Mouse (Mus musculus): ENCODE measurements around the gene Fbxo7.
A peak's percentile ranks its signal among the peaks of the same experiment; 100 is the strongest.
"Not testable (repeated sequence)": the region's sequence is repeated elsewhere in the genome, so short reads cannot be mapped to it uniquely, and the experiment has no call there.

Fbxo7 gene

DNA sequence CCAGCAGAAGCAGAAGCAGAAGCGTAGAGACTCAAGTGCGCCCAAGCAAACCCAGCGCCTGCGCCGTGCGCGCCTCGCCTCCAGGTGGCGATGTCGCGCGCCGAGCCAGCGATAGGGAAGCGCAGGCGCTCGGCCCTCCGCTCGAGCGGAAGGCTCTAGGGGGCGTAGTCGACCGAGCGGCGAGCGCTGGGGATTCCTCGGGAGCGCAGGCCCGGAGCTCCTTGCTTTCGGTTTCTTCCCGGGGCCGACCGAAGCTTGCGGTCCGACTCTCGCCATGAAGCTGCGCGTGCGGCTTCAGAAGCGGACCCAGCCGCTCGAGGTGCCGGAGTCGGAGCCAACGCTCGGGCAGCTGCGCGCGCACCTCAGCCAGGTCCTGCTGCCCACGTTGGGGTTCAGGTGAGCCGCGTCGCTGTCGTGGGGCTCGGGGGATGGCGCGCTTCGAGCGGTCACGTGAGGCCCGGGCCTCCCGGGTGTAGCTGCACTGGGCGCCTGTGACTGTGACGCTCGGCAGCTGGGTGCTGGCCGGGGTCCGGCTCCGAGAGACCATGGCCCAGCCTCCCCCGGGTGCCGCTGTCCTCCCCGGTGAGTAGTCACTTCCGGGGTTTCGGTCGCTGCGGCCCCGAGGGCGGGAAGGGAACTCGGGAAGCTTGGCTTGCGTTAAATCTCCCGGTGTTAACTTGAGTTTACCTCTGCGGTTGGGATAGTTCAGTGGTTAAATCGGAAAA, at the start of gene Fbxo7:
Gene Fbxo7, plus strand, starts transcription at position 224 of the 725 bp plus-strand sequence.
- DNase-seq (ENCODE audit: low spot score): peak; percentile 56

DNA sequence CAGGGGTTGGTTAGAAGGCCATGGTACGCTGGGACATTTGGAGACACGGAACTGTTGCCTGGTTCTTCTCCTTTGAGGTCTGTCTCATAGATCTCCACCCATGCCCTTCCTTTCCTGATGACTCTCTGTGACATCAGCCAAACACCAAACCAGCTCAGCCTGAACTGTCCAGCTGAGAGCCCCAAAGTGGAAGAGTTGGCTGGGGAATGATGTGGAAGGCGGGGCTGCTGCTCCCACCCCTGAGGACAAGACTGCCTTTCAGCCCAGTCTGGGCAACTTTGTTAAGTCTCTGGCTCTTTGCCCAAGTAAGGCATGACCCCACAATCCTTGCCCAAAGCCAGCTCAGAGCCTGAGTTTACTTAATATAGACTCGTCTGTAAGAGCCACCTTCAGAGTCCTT, 48.9 kb upstream of the Fbxo7 start:
- no peak for DNase-seq (ENCODE audit: low spot score)

DNA sequence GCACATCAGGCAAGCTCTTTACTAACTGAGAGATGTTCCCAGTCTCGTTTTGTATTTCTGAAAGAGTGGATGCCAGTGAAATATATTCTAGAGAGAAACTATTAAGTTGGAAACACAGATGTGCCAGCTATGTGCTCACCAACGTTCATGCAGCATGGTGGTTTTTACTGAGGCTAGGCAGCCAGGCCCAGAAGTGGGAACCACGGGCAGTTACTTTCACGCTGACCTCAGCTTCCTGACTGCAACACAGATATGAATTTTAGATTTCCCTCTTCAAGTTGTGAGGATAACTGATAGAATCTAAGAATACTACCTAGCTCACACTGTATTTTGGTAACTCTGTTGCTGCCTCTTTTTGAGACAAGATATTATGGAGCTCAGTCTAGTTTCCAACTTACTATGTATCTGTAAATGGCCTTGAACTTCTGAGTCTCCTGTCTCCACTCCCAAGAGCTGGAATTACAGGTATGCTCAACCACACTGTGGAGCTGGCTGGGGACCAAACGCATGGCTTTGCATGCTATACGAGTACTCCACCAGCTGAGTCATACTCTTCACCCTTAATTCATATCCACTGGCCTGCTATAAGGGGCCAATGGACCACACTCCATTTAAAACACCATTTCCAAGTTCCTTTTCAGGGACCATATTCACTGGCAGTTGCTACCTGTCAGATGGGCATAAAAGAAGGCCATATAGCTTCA, 32.2 kb upstream of the Fbxo7 start:
- no peak for DNase-seq (ENCODE audit: low spot score)

DNA sequence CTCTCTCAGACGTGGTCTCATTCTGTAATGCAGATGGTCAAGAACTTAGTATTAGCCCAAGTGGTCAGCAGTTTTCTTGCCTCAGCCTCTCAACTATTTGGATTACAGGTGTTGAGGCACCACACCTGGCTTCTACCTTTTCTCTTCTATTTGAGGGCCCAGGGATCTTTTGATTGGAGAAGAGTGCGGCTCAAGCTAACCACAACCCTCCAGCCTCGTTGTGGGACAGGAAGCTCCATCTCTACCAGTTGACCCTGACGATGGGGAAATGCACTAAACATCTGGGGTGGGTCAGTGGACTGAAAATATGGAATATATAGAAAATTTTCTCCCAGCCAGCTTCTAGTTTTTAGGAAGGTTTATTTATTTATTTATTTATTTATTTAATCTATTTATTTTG, 29.4 kb upstream of the Fbxo7 start:
- DNase-seq (ENCODE audit: low spot score): no peak

DNA sequence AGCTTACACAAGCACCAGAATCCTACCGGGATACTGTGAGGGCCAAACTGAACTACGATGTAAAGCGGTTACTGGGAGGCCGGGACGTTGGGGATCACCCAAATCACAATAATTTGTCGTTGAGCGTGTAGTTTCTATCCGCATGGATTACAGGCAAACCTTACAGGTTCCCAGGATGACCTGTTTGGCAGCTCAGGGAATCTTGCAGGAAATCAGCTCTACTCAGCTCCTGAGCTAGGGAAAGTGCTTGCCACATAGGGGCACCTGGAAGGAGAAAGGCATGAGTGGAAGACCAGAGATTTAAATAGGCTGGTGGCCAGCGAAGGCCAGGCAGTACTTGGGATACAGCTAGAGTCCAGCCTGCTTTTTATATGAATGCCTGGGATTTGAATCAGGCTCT, 27.9 kb upstream of the Fbxo7 start:
- no peak for DNase-seq (ENCODE audit: low spot score)

DNA sequence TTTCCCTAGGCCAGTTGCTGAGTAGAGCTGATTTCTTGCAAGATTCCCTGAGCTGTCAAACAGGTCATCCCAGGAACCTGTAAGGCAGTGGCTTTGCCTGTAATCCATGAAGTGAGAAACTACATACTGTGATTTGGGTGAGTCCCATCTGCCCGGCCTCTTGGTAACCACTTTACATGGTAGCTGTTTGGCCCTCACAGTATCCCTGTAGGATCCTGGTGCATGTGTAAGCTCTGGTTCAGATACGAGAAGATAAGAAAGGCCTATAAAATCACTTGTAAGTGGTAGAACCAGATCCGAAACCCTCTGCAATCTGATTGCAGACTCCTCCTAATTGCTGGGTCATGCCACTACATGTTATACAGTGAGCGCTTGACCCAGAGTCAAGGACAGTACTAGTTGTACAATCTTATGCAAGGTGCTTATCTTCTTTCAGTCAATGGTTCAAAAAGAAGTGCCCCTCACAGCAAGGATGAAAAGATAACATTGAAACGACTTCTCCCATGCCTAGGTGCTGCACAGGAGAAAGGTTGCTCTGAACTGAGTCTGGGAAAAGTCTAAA, 27.1 kb upstream of the Fbxo7 start:
- no peak for DNase-seq (ENCODE audit: low spot score)

DNA sequence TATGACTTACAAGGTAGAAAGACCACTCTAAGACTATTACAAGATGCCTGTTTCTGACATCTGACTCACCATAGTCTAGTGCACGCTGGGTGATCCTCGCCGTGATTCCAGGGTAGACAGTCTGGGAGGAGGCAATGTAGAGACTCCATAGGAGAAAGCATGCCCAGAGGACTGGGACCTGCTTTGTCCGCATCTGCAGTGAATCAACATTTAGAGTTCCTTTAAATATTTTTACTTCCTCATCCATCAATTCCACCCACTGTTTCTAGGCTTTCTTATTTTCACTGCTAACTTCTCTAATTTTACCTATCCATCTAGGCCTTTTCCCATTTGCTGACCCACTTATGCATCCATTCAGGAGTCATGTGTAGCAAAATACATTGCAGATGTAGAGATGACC, 21.3 kb upstream of the Fbxo7 start:
- no peak for DNase-seq (ENCODE audit: low spot score)

DNA sequence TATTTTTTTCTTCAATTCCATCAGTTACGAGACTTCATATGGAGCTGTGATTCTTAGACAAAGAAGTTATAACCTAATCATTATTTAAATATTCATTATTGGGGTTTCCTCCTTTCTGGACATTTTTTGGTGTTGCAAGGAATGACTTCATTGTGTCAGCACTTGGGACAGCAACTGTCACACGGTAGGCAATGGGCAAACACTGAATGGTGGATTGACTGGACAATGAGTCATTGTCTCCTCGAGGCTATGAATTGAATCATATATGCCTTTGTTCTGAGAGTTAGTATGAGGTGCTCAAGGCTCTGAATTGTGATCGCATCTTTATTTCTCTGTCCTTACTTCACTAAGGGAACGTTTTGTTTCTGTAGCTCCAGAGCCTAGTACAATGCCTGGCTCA, 15.3 kb upstream of the Fbxo7 start:
- DNase-seq (ENCODE audit: low spot score): no peak

DNA sequence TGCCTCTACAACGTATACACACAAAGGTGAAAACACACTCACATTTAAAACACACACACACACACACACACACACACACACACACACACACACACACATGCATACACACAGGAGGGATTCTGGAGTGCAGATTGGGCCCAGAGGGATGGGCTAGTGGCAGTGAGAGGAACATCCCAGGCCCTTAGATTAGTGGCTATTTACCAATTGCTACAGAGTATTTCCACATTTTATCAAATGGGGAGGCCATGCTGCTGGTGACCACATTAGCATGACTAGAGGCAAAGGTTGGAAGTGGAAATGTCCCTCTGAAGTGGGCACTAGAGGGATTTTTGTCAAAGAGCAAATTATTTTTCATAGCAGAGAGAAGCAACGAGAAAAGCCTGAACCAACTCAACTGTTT, 12.1 kb upstream of the Fbxo7 start:
- no peak for DNase-seq (ENCODE audit: low spot score)

DNA sequence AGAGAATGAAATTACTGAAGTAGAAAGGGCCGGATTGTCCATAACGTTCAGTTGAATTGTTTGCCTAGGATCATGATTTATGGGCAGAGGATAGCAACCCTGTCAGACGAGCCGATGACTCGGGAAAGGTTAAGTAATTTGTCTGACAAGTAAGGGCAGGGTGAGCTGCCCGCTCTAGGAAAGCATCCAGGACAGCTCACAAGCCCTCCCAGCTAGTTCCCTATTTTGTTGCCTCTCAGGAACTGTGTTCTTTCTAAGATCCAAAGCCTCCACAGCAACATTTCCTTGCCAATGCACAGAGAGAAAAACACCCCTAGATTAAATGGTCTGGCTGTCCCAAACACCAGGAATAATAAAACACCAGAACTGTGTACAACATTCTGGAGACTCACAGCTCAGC, 11.1 kb upstream of the Fbxo7 start:
- DNase-seq (ENCODE audit: low spot score): no peak

DNA sequence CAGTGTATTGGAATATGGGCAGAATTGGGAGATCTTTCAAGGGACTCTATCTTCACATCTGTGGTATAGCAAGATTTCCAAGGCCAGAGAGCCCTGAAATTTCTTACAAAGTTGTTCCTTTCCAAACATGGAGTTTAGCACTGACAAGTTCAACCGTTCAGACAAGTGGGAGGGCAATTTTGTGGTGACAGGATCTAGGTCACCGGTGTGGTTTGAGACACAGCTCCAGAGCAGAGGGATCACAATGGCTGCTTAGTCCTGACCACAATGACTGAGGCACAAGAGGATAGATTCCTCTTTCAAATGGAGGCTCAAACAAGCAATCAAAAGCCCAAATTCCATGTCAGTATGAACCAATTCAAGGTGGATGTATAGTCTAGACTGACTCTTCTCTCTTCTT, 10.6 kb upstream of the Fbxo7 start:
- DNase-seq (ENCODE audit: low spot score): no peak

DNA sequence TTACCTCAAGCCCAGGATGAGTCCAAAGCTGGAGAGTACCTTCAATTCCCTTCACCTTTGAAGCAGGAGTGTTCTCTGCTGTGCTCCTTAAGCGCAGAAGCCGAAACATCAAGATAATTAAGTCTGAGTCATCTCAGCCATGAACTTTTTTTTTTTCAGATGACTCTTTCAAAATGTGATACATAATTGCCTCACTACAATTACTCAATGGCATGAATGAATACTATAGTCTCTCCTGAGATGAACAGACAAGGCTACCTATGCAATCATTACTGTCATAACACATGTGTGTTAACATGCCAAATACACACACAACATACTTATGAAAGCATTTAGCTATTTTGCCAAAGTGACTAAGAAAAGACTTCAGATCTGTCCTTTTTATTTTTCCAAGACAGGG, 10.0 kb upstream of the Fbxo7 start, which contains the start of gene Bpifc:
Gene Bpifc, minus strand, starts transcription at position 115 of the 400 bp plus-strand sequence.
- no peak for DNase-seq (ENCODE audit: low spot score)

DNA sequence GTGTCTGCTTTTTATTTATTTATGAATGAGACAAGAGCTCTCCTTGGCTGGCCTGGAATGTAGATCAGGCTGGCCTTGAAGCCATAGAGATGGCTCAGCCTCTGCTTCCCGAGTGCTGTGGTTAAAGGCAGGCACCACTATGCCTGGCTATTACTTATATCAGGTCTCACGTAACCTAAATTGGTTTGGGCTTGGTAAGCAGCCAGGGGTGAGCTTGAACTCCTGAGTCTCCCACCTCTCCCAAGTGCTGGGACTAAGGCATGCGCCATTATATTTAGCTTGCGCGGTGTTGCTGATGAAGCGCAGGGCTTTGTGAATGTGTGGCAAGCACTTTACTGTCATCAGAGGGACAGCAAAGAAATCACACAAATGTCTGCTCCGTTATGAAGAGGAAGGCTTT, 4.0 kb upstream of the Fbxo7 start:
- no peak for DNase-seq (ENCODE audit: low spot score)

DNA sequence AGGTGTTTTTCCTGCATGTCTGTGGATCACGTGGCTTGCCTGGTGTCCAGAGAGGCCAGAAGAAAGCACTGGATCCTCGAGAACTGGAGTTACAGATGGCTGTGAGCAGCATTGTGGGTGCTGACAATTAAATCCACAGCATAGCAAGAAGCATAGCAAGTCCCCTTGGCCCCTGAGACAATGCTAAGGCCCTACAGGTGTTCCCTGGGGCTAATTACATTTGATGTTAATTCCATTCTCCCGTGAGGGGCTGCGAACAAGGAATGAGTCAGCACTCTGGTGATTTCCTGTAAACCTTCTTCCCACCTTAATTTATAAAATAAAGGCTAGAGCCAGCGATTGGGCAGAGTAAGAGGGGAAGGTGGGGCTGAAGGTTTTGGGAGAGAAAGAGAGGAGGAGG, 3.0 kb upstream of the Fbxo7 start:
- no peak for DNase-seq (ENCODE audit: low spot score)

DNA sequence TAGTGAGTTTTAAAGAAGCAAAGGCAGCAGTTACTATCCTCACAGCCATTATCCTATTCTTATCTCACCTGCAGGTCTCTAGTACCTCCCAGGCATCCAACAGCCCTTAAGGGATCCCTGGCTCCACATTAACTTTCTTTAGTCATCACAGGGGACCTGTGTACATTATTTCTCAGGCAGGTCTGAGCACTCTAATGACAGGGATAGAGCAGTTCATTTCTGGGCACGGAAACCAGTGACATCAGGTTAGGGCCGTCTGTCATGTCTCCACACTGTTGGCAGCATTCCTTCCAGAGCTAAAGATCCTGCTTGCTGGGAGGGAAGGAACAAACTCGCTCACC, 394 bp upstream of the Fbxo7 start:
- DNase-seq (ENCODE audit: low spot score): no peak

DNA sequence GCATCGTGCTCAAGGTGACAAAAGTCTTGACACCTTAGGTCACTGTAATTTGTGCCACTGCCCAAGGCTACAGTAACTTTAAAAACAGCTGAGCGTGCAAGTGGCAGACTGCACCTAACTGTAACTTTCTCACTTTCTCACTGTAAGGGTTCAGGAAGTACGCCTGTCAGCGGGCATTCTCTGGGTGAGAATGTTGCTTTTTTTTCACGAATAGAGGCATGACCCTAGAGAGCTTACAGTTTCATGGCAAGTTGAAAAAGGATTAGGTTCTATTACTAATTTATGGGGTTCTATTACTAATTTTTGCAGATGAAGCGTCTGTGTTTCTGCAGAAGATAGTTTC, 673 bp downstream of the Fbxo7 start:
- DNase-seq (ENCODE audit: low spot score): no peak

DNA sequence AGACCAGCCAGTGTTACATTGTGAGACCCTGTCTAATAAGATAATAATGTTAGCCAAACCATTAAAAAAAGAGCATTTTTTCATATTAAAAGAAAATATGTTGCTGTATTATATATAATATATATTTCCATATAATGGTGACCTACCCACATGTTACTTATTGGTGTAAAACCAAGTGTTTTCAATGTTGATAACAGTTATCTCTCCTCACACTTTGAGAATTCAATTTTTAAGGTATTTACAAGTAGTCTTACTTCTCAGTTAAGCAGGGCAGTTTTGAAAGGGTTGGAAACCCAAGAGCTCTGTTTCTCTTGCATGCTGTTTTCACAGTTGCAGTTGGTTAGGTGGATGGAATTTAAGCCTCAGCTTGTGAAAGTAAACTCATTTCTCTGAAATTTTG, 1.4 kb downstream of the Fbxo7 start:
- no peak for DNase-seq (ENCODE audit: low spot score)

DNA sequence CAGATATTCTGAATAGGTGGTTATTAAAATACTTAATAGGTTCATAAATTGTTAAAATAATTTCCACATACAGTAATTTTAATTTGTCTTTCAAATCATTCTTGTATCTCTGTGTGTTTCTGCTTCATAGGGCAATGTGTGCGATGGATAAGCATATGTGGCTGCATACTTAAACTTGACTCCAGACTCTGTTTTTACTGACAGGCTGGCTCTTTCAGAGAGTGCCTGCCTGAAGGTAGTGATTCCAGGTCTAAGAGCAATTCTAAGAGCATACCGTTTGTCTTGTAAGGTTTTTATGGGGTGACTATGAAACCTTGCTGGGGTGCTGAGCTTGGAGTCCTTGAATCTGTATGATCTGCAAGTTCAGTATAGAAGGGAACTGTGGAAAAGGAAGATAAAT, 4.1 kb downstream of the Fbxo7 start:
- no peak for DNase-seq (ENCODE audit: low spot score)

DNA sequence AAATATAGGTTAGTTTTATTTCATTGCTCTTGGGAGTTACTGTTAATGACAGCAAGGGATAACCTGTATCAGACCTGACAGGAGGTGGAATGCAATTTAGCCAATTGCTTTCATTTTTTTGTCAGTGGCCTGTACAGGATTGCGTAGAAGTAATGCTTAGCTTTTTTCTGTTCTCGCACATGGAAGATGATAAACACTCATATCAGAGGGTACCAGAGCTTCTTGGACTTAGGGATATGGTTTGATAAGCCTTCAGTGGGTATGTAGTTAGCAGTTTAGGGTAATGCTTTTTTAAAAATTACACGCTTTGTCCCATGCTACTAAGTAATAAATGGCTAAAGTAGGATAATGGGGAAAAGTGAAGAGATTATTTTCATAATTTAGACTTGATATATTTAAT, 4.6 kb downstream of the Fbxo7 start:
- no peak for DNase-seq (ENCODE audit: low spot score)

DNA sequence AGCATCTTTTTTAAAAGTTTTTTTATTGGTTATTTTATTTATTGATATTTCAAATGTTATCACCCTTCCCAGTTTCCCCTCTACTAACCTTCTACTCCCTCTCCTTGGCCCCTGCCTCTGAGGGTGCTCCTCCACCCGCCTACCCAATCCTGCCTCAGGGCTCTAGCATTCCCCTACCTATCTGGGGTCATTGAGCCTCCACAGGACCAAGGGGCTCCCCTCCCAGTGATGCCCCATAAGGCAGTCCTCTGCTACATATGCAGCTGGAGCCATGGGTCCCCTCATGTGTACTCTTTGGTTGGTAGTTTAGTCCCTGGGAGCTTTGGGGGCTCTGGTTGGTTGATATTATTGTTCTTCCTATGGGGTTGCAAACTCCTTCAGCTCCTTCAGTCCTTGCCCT, 5.0 kb downstream of the Fbxo7 start:
- not testable (repeated sequence) for DNase-seq (ENCODE audit: low spot score)

DNA sequence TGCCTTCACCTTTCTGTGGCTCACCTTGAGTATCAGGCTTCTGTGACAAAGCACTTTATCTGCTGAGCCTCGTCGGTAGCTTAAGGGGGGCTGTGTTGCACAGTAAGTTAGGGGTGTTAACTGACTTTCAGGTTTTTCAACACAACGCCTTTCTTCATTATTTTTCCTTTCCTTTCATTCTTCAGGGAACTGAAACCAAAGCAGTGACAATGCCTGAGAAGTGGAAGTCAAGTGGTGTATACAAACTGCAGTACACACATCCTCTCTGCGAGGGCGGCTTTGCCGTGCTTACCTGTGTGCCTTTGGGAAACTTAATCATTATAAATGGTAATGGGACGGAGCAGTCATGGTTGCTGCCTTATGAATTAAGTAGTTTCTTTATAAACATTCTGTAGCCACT, 9.0 kb downstream of the Fbxo7 start:
- DNase-seq (ENCODE audit: low spot score): no peak

DNA sequence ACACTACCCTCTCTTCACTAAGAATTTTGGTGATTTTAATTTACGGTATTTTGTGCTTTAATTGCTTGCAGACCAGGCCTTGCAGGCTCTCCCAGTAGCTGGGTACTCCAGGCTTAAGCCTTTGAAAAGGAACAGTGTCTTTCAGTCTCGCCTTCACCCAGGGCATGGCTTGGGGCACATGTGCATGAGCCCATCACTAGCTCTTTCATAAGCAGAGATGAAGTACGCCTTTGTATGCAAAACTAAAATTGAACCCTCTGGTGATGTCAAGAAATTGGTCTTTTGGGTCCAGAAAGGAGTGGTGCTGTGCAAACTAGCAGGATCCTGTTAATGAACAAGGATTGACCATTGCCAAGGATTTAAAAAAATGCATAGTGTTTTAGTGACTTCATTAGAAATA, 10.7 kb downstream of the Fbxo7 start:
- no peak for DNase-seq (ENCODE audit: low spot score)

DNA sequence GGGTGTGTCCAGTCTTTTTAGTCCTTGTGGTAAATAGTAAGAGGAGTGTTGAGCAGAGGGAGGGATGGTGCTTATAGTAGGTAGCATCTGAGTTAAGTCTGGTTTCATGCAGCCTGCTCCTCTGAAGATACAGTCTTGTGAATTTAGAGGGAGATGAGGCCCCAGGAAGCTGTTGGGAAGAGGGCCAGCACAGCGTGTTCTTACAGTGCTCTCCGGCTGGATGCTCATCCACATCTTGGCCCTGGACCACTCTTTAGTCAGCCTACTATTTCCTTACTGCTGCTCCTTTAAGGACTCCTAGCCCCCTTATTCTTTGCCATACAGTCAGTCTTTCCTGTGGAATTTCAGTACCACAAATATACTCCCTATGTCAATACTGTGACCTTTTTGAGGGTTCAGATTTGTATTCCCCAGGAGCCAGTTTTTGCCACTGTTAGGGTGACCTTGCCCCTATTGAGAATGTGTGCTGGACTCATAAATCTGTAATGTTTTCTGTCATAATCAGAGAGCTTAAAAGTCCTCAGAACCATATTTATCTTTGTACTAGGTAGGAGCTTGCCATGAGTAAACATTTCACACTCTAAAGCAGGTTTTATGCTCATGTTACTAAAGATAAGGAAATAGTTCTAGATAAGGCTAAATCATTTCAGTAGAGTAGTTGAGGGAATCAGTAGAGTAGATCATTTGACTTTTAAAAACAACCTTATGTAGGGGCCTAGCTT, 12.4 kb downstream of the Fbxo7 start:
- no peak for DNase-seq (ENCODE audit: low spot score)
